Mouse (Mus musculus): ENCODE data around the gene Ntrk1.

DNA sequence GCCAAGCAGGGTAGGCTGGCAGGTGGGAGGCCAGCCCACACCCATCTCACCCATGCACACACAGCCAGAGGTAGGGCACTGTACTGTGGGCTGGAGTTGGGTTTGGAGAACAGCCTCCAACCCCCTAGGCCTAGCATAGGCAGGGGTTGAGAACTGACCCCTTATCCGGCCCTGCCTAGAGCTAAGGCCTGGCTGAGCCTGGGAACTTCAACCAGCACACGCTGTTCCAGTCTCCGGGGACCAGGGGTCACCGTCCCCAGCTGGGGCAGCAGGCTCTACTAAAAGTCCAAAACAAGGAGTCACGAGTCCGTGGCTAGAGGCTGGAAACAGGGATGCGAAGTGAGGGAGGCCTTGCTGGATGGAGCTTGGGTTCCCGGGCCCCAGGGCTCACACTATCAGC is 27.2 kb downstream of the Ntrk1 start:
- TF ChIP-seq CTCF (IDR thresholded peaks at IDR 0.05; ENCODE audit: control insufficient read depth, insufficient read depth, low read length) (no peak), POLR2A (IDR thresholded peaks at IDR 0.05; ENCODE audit: borderline replicate concordance, control insufficient read depth, low read depth, low read length) (no peak)

Data from bone marrow, adult 2 months (tissue).